ENCODE assay signal across 14 mouse cellular contexts in genomic region chr2:90717366-90717765, GRCm38 (mm10).
"Had no signal": no experiment of that assay in that cellular context is flagged by ENCODE, and none has a peak within 500 bp of the region (broad histone marks: within the 10 kb centered on the region; RNA-seq: fewer than 3 reads in every experiment).

No protein-coding gene starts in this region.

- H3K4me3 ChIP-seq: neural tube, embryonic 15.5 days; stomach, embryonic 15.5 days had no signal

- H3K27me3 ChIP-seq: neural tube, embryonic 15.5 days; stomach, embryonic 15.5 days had no signal

- H3K27ac ChIP-seq: neural tube, embryonic 15.5 days; stomach, embryonic 15.5 days; stomach, postnatal 0 days had no signal

- H3K4me1 ChIP-seq: neural tube, embryonic 15.5 days; stomach, embryonic 15.5 days had no signal

- H3K9ac ChIP-seq: neural tube, embryonic 15.5 days; stomach, embryonic 15.5 days had no signal

- DNase-seq: right cerebral cortex, adult 18-20 months; right cerebral cortex, postnatal 14 days; right cerebral cortex, postnatal 25 days; right cerebral cortex, postnatal 4 days; spleen, adult 18-20 months; thymus, adult 18-20 months; thymus, adult 2 months; thymus, postnatal 14 days; thymus, postnatal 25 days; thymus, postnatal 36 days; thymus, postnatal 4 days had no signal

- H3K9me3 ChIP-seq: neural tube, embryonic 15.5 days; stomach, embryonic 15.5 days had no signal

- H3K4me2 ChIP-seq: neural tube, embryonic 15.5 days; stomach, embryonic 15.5 days had no signal
